Mouse (Mus musculus): Measurements from ENCODE around the gene Tut7.

DNA sequence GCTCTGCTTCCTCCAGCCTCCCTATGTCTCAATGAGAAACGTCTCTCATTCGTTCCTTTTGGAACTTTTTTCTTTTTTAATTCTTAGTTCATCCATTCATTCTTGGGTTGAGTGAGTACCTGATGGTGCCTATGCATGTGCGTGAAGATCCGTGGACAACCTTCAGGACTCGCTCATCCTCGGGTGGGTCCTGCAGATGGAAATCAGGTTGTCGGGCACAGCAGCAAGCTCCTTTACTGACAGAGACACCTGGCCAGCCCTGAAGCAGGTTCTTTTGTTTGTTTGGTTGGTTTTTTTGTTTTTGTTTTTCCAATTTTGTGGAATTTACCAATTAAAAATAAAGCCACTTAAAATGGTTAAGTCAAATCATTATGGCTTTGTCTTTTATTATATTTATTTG lies 9.9 kb upstream of the Tut7 start:
- TF ChIP-seq CTCF (IDR thresholded peaks at IDR 0.05; ENCODE audit: borderline replicate concordance, insufficient read depth, low read depth, low read length) = no peak
- no peak for TF ChIP-seq POLR2A (IDR thresholded peaks at IDR 0.05; ENCODE audit: borderline replicate concordance, insufficient read depth, low read length)
